Mouse (Mus musculus): ENCODE data around the gene Sprr2a2. TPM values are rescaled to one million over a fixed set of nuclear protein-coding genes. Genes with fewer than 3 reads are reported as not detected.
"Not testable (repeated sequence)": the region's sequence is repeated elsewhere in the genome, so short reads cannot be mapped to it uniquely, and the experiment has no call there.

The Sprr2a2 gene
- 4.4 and 5.1 TPM in 2 replicates for polyA plus RNA-seq (2015; fragmentation: Nextera tagmentation; extraction: Ambion mirVana)

GRCm38 (mm10) chr3:92215569-92215968 is at the start of gene Sprr2a2, which contains the start of gene Sprr2a1:
Gene Sprr2a2 (plus strand): TSS chr3:92215920.
Gene Sprr2a1 (plus strand): TSS chr3:92215799.
- H3K36me3 ChIP-seq; H3K27ac ChIP-seq; H3K4me3 ChIP-seq; H3K4me1 ChIP-seq; H3K27me3 ChIP-seq; H3K9me3 ChIP-seq; ATAC-seq (ENCODE audit: low FRiP score, low read depth); H3K4me2 ChIP-seq (replicated peaks); H3K9ac ChIP-seq: not testable (repeated sequence)
- no CpG with 5 or more reads among the region's 2 CpGs for WGBS

GRCm38 (mm10) chr3:92169847-92170246 is 45.9 kb upstream of the Sprr2a2 start:
- WGBS: 85% methylated on average over 3 of the region's 3 CpGs
- no peak overlapping the region for H3K4me2 ChIP-seq (replicated peaks)
- H3K4me1 ChIP-seq: no peaks in the 10 kb centered on the region
- H3K4me3 ChIP-seq: no peak overlapping the region
- no peak overlapping the region for H3K9ac ChIP-seq
- ATAC-seq (ENCODE audit: low FRiP score, low read depth): no peak
- H3K27me3 ChIP-seq: no peaks in the 10 kb centered on the region
- H3K9me3 ChIP-seq: no peaks in the 10 kb centered on the region
- H3K36me3 ChIP-seq: no peaks in the 10 kb centered on the region
- H3K27ac ChIP-seq: no peak overlapping the region

DNA sequence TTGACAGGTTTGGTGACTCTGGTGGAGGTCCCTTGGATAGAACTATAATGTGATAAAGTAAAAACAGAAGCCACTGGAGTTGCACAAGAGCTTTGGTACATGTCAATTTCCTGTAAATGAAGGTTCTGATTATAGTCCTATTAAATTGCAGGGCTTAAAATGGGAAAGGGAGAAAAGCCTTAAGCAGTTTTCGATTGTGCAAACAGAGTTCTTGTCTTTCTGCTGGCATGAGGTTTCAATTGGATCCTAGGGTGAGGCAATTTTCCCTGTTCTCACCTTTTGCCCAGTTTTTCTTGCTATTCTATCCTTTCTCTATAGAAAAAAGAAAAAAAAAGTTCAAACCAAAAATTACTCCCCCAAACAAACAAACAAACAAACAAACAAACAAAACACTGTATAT is 38.8 kb upstream of the Sprr2a2 start:
- H3K9me3 ChIP-seq: no peaks in the 10 kb centered on the region
- no peak for ATAC-seq (ENCODE audit: low FRiP score, low read depth)
- H3K9ac ChIP-seq: no peak overlapping the region
- H3K27me3 ChIP-seq: no peaks in the 10 kb centered on the region
- no peaks in the 10 kb centered on the region for H3K4me1 ChIP-seq
- no peak overlapping the region for H3K27ac ChIP-seq
- WGBS: 59% methylated on average over 1 of the region's 1 CpGs
- no peak overlapping the region for H3K4me2 ChIP-seq (replicated peaks)
- no peak overlapping the region for H3K4me3 ChIP-seq
- no peaks in the 10 kb centered on the region for H3K36me3 ChIP-seq

- Histone ChIP-seq H3K9me3 (no peaks in the 10 kb centered on the region), H3K36me3 (no peaks in the 10 kb centered on the region), H3K4me1 (no peaks in the 10 kb centered on the region), H3K4me2 (replicated peaks) (no peak overlapping the region), H3K27ac (no peak overlapping the region), H3K4me3 (no peak overlapping the region), H3K9ac (no peak overlapping the region), H3K27me3 (no peaks in the 10 kb centered on the region)
- ATAC-seq (ENCODE audit: low FRiP score, low read depth): peak; percentile 24; the same call in 1 of the 2 replicates
- 88% methylated on average over 6 of the region's 6 CpGs for WGBS
These were observed 20.1 kb upstream of the Sprr2a2 start for GRCm38 (mm10) chr3:92195512-92196200.

- not testable (repeated sequence) for H3K9me3 ChIP-seq; H3K4me3 ChIP-seq; ATAC-seq (ENCODE audit: low FRiP score, low read depth); H3K9ac ChIP-seq; H3K36me3 ChIP-seq; H3K27me3 ChIP-seq; H3K4me1 ChIP-seq; H3K27ac ChIP-seq; H3K4me2 ChIP-seq (replicated peaks)
- WGBS: no CpG with 5 or more reads among the region's 16 CpGs
These were observed 4.4 kb upstream of the Sprr2a2 start for GRCm38 (mm10) chr3:92211133-92211925.

GRCm38 (mm10) chr3:92212059-92212458 is 3.7 kb upstream of the Sprr2a2 start:
- no CpG with 5 or more reads among the region's 1 CpGs for WGBS
- not testable (repeated sequence) for H3K4me3 ChIP-seq; H3K9me3 ChIP-seq; H3K9ac ChIP-seq; ATAC-seq (ENCODE audit: low FRiP score, low read depth); H3K27ac ChIP-seq; H3K36me3 ChIP-seq; H3K4me1 ChIP-seq; H3K4me2 ChIP-seq (replicated peaks); H3K27me3 ChIP-seq

DNA sequence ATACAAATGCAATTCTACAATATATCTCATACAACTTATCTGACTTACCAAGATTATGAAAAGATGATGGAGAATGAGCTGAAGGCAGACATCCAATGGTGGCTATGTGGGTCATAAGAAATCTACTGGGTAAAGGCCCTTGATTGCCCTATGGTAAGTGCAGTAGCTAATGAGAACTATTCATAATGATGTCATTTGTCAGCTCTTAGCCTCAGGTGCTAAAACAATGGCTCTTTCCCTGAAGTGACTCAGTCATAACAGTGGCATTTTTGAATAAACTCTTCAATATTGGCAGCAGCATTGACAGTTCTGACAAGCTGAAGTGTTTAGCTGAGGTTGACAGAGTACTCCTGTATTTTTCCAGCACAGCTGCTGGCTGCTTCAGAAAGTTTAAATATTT is 2.1 kb upstream of the Sprr2a2 start:
- H3K9me3 ChIP-seq; H3K9ac ChIP-seq; H3K27ac ChIP-seq; ATAC-seq (ENCODE audit: low FRiP score, low read depth); H3K4me3 ChIP-seq; H3K4me2 ChIP-seq (replicated peaks); H3K27me3 ChIP-seq; H3K36me3 ChIP-seq; H3K4me1 ChIP-seq: not testable (repeated sequence)

DNA sequence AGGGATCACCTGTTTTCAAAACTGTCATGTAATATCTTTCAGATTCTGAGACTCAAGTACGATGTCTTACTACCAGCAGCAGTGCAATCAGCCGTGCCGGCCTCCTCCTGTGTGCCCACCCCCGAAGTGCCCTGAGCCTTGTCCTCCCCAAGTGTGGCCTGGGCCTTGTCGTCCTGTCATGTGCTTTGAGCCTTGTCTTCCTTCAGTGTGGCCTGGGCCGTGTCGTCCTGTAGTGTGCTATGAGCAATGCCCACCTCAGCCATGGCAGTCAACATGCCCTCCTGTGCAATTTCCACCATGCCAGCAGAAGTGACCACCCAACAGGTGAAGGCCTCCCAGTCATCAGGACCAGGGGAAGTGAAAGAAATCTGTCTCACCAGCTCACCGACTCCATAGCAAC is 3.3 kb downstream of the Sprr2a2 start:
- not testable (repeated sequence) for H3K4me1 ChIP-seq; H3K36me3 ChIP-seq; H3K9me3 ChIP-seq; H3K9ac ChIP-seq; H3K27ac ChIP-seq; H3K27me3 ChIP-seq; H3K4me3 ChIP-seq; H3K4me2 ChIP-seq (replicated peaks)
- ATAC-seq (ENCODE audit: low FRiP score, low read depth): peak; percentile 24; the same call in 1 of the 2 replicates
- WGBS: no CpG with 5 or more reads among the region's 8 CpGs

DNA sequence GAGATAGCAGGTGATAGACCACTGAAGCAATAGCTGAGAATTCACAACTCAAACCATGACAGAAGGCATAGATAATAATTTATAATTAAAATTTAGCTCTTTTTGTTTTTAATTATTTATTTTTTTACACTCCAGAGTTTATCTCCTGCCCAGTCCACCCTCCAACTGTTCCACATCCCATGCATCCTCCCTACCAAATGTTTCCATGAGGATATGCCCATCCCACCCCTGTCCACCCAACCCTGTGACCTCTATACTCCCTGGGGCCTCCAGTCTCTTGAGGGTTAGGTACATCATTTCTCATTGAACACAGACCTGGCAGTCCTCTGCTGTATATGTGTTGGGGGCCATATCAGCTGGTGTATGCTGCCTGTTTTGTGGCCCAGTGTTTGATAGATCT is 8.0 kb downstream of the Sprr2a2 start:
- not testable (repeated sequence) for H3K9ac ChIP-seq; H3K4me2 ChIP-seq (replicated peaks); H3K9me3 ChIP-seq; H3K27me3 ChIP-seq; H3K4me3 ChIP-seq; H3K4me1 ChIP-seq; H3K36me3 ChIP-seq; H3K27ac ChIP-seq
- peak; percentile 46; the same call in 1 of the 2 replicates for ATAC-seq (ENCODE audit: low FRiP score, low read depth)

GRCm38 (mm10) chr3:92227410-92227809 is 11.7 kb downstream of the Sprr2a2 start:
- not testable (repeated sequence) for H3K4me3 ChIP-seq; H3K4me1 ChIP-seq; H3K9ac ChIP-seq; H3K27me3 ChIP-seq; H3K4me2 ChIP-seq (replicated peaks); H3K9me3 ChIP-seq; H3K27ac ChIP-seq; H3K36me3 ChIP-seq; ATAC-seq (ENCODE audit: low FRiP score, low read depth)
- 78% methylated on average over 3 of the region's 3 CpGs for WGBS

DNA sequence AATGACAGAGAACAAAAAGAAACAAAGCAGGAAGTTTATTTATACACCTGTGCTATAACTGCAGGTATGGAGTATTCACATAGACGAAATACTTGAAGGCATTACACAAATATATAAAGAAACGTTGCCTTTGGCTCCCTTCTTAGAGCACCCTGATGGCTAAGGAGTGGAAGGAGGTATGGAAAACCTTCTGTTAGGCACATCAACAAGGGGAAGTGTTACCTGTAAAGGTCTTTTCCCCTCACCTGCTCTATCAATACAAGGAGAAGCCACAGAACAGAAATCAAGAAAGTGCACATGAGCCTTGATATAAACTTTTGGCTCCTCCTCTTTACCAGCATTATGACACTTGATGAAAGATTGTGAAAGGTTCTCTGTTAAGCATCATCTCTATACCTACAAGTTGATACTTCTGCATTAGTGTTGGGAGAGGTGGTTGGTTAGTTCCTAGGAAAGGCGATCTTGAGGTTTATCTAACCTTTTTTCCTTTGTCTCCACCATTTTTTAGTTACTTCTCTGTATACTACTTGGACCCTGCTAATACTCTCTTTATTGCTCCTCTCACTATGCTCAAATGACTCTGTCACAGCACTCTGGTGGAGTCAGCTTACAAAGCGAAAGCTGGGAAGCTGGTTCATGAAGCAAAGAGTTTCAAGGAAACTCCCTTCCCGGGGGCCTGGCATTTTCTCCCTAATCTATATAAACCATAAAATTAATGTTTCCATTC is 20.9 kb downstream of the Sprr2a2 start:
- H3K4me3 ChIP-seq; H3K4me2 ChIP-seq (replicated peaks); H3K9ac ChIP-seq; H3K4me1 ChIP-seq; H3K36me3 ChIP-seq; H3K27me3 ChIP-seq; H3K9me3 ChIP-seq; H3K27ac ChIP-seq: not testable (repeated sequence)
- ATAC-seq (ENCODE audit: low FRiP score, low read depth): peak; percentile 26; the same call in 1 of the 2 replicates
- no CpG with 5 or more reads among the region's 5 CpGs for WGBS

GRCm38 (mm10) chr3:92238736-92239135 is 23.0 kb downstream of the Sprr2a2 start:
- not testable (repeated sequence) for H3K4me3 ChIP-seq; H3K36me3 ChIP-seq; H3K27ac ChIP-seq; H3K9me3 ChIP-seq; H3K27me3 ChIP-seq; H3K9ac ChIP-seq; H3K4me2 ChIP-seq (replicated peaks); H3K4me1 ChIP-seq
- peak; percentile 59 for ATAC-seq (ENCODE audit: low FRiP score, low read depth)
